Mouse (Mus musculus) urinary bladder, adult 2 months (tissue): ENCODE data around the gene Rere. TPM values are rescaled to one million over a fixed set of nuclear protein-coding genes. Genes with fewer than 3 reads are reported as not detected.
A peak's percentile ranks its signal among the peaks of the same experiment; 100 is the strongest.
"Not testable (repeated sequence)": the region's sequence is repeated elsewhere in the genome, so short reads cannot be mapped to it uniquely, and the experiment has no call there.

Source experiments
- DNase-seq: peaks from one replicate; pipeline ENCODE4 v3.0.0; 2022; ENCODE audit warnings: low spot score
- polyA plus RNA-seq: library from polyadenylated mRNA; depleted of rRNA; stranded (reverse); fragments of >200 nt; gene quantifications from 2 replicates; pipeline ENCODE4 v1.2.3, GENCODE M21; 2012

Rere gene
- polyA plus RNA-seq, 1 experiment: 30.0 TPM

DNA sequence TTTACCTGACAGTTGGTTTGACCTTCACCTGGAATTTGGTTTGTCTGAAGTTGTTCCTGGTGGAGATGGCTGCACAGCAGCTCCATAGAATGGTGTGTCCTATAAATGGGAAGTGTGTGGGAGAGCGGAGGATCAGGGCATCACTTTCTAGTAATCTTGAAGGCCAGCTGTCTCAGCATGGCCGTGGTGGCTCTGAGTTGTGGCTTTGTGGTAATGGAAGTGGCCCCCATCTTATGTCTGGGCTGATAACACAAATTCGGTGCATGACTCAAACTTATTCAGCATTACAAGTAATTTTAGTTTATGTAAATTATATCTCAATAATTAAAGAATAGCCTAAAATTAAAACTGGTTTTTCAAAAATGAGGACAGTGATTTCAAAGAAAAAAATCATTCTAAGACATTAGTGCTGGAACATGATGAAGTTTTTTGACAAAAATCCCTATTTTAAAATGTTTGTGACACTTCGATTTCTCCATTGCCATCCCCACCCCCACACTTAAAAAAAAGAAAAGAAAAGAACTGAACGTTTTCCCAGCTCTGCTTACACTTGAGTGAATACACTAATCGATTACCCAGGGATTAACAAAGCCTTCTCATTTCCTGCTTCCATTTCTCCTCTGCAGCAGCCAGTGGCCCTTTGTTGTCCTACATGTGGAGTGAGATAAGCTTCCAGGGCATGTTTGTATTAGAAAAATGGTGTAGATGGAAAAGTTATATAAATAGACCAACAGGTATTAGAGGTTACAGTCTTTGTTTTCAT lies 180.2 kb downstream of the Rere start:
- DNase-seq: no peak

DNA sequence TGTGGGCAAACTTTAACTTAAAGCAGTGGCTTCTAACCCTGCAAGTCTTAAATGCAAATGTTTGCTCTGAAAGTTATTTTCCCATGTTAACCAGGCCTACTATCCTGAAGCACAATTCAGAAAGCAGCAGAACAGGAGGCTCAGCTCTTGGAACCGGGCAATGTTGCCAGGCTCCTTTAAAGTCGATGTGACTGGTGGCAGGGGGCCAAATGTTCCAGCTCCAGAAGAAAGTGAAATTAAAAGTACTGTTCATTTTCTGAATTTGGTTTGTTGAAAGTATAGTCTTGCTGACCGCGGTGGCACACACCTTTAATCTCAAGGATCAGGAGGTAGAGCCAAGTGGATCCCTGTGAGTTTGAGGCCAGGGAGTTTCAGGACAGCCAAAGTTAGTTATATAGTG lies 180.9 kb downstream of the Rere start:
- no peak for DNase-seq

DNA sequence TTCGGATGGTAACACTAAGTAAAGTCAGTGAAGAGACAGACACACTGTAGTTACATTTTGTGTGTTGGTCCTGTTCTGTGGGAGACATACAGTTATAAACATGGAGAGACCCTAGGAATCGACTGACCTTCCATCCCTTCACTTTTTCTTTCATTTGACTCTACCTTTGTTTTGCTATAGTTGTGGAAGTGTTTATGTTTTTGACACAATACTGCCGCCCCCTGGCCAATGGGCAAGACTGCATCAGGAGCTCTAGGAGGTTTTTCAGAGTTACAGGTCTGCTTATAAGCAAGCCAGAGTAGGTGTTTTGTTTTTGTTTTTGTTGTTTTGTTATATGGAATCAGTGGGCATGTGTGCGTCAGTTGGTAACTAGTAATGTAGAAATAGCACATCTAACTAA lies 184.3 kb downstream of the Rere start:
- DNase-seq: no peak

DNA sequence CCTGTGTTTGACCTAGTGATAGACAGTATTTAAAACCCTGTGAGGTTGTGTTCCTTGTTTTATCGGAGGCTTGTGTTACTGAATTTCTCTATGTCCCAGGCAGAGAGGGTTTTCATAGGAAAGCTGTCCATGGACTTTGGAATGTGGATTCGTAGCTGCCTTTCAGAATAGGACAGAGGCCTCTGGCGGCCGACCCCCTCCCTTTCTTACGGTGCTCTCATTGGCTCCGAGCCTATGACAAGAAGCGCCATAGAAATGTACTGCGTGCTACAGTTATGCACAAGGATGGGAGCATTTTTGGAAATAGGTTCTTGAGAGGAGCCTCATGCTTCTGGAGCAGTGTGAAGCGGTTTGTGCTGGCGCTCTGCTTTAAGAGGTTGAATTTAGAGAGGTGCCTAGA lies 187.8 kb downstream of the Rere start:
- DNase-seq: no peak

DNA sequence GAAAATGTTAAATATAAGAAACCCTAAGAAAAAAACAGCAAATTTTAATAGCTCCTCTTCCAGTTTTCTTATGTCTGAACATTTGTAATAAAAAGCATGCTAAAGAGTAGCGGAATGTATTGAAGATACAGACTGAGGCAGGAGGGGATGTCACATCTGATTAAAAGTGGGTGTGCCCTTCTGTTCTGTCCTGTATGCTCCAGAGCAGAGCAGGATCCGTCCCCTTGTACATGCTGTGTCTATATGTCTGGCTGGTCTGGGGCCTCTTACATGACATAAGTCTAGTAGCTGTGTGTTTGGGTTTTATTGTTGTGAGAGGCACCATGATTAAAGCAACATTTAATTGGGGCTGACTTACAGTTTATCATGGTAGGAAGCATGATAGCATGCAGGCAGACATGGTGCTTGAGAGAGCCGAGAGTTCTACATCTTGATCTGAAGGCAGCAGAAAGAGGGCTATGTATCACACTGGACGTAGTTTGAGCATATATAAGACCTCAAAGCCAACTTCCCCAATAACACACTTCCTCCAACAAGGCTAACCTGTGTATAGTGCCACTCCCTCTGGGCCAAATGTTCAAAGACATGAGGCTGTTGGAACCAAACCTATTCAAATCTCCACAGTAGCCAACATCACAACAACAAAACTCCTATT lies 189.4 kb downstream of the Rere start:
- no peak for DNase-seq

DNA sequence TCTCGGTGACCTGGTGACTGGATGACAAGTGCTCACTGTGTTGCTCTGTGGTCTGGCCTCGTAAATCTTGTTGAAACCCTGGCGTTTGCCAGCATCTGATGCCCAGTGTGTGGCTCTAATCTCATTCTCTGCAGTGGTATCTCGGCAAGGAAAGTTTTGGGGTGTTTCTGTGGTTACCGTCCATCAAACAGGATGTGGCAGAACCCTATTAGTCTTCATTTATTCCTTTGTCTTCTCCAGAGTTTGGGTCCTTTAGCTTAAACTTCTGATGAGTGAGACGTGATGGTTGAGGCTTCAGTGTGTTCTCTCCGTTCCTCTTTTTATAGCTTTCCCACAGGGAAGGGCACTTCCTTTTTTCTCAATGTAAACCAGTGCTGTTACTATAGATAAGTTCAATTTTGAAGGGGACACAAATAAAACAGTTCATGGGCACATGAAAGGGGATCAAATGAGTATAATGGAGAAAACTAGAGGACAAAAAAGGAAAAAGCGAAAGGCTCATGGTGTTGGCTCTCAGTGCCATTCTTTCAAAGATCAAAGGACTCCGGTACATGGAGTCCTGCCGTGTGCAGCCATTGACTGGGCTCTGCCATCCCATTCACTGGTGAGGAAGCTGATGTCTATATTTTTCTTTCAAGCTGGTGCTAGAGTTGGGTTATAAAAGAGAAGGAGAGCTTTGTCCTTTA lies 191.4 kb downstream of the Rere start:
- DNase-seq: no peak

DNA sequence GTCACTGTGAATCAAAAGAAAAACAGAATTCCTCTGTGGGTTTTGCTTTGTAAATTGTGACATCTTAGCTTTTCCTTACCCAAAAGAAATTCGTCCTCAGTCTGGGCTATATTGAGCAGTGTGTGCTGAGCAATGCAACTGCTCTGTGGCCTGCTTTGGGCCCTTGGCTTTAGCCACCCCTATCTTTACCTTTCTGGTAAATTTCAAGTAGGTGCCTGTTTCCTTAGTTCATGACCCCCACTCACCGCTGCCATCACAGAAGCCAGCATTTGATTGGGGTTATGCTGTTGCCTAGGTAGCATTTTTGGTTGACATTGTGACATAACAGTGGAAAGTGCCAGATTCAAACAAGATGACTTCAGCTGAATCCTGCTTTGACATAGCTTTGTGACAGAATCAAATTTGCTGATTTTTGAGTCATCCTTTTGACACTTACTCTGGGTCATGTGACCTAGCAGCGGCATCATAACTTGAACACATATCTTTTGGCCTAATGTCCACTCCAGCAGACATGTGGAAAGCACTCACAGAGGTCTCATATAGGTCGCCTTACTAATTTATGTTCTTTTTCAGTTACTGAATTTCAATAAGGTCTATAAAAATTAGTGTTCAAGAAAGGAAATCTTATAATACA lies 192.1 kb downstream of the Rere start:
- no peak for DNase-seq

DNA sequence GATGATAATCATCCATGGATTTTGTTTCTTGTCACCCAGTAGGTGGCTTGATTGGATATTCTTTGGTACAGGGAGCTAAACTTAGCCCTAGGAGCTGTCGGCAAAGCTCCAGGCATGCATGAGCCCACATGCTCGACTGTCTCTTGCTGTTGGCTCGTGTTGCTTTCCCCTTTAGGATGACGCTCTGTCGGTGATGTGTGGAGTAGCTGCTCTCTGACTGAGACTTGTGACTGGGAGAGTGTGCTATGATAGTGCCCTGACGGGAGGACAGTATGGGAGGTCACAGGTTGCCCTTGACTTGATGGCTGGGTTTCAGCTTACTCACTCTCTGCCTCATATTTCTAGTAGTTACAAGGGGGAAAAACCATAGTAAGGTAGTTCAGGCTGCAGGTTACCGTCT lies 192.6 kb downstream of the Rere start:
- no peak for DNase-seq

DNA sequence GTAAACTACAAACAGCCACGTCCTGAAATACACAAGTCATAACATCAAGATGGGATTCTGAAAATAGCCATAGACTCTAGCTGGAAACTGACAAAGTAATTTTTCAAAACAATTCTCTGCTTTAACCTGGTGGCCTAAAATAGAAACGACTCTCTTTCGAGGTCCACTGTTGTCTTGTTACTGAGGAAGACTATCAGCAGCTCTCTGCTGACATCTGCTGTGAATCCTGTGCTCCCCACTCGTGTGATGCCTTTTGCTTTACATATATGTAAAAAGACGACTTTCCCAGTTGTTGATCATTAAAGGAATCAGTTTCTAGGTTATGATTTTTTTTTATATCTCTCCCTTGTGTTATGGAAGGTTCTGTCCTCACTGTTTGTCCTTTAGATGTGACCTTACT lies 194.8 kb downstream of the Rere start:
- no peak for DNase-seq

DNA sequence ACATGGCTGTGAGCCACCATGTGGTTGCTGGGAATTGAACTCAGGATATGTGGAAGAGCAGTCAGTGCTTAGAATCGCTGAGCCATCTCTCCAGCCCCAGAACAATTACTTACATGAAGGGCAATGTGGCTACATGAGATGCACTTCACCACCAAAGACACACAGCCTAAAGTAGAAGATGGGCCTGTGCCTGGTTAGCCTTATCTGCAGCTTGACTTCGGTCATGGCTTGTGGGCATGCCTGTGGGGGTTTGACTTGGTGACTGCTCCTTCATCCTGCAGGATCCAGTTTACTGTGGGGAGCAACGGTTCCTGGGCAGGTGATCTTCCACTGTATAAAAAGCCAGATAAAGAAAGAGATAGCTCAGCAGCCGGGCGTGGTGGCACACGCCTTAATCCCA lies 196.6 kb downstream of the Rere start:
- DNase-seq: no peak

DNA sequence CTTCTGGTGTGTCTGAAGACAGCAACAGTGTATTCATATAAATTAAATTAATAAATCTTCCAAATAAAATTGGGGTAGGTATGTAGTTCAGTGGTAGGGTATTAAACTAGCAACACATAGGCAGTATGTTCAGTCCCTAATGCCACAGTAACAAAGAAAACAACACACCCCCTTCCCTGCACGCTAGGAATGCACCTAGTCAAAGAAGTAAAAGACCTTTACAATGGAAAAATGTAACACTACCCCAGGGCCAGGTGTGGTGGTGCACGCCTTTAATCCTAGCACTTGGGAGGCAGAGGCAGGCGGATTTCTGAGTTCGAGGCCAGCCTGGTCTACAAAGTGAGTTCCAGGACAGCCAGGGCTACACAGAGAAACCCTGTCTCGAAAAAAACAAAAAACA lies 201.6 kb downstream of the Rere start:
- not testable (repeated sequence) for DNase-seq

DNA sequence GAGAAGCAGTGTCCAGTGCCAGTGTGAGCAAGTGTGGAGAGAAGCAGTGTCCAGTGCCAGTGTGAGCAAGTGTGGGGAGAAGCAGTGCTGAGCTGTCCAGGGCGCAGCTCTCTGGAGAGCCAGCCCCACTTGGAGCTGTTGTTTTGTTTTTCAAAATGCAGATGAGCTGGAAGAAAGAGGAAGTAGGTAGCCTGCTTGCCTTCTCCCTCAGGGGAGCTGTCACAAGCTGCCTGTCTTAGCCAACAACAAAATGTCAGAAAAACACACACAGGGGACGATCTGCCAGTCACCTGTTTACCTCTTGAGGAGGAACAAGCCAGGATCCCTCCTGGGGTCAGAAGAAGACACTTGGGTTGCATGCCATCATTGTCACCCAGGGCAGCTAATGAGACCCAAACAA lies 204.7 kb downstream of the Rere start:
- DNase-seq: no peak

DNA sequence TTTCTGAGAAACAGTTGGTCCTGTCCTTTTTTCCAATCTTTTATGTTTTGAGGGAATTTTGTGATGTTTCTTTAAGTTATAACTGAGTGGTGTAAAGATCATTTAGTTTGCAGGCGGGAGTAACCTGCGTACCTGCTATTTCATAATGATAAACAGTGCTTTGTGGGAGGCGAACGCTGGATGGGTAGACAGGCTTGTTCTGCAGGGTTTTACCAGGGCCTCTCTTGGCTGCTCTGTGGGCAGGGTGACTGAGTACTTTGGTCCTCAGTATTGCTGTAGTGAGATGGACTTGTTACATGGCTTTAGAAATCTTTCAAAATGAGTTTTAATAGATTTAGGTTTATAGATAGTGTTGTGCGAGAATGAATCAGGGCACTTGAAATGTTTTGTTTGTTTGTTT lies 205.7 kb downstream of the Rere start:
- no peak for DNase-seq

DNA sequence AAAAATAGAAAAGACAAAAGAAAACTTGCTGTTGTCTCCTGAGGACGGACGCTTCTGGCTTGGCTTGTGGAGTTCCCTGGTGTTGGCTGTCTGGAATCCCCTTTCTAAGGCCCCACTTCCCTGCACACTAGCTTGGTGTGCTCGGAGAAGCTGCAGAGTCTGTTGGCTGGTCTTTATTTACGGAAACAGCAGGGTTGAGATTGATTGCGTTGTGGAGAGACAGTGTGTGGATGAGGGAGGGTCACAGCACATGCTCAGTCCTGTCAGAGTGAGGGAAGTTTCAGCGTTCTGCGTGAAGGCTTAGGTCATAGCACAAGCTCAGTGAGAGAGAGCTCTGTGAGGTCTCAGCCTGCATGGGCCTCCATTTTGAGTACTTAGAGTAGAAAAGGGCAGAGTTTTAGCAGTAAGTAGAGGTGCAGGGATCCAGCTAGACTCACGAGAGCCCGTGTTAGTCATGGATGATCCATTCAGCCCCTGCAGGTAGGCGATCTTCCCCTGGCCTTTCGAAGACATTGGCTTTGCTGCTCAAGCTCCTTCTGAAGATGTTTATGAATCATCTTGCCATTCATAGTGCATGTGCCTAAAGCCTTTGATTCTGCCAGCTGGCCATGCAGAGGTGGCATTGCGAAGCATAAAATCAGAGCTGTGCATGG lies 206.8 kb downstream of the Rere start:
- peak; percentile 36 for DNase-seq

DNA sequence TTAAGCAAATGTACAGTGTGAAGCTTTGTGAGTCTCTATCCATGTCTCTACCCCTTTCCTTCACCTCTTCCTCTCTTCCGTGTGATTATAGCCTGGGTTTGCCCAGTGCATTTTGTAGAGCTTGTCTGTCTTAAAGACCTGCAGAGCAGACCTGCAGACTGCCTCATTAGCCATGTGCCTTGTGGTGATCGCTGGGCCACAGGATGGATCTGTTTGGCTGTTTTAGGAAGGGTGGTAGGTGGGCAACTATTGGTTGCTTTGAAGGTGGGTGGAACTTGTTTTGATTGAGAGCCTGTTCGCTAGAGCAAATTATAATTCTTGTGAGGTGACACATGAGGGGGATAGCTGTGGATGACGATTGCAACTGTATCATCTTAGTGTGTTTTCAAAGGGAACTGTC lies 207.3 kb downstream of the Rere start:
- no peak for DNase-seq

DNA sequence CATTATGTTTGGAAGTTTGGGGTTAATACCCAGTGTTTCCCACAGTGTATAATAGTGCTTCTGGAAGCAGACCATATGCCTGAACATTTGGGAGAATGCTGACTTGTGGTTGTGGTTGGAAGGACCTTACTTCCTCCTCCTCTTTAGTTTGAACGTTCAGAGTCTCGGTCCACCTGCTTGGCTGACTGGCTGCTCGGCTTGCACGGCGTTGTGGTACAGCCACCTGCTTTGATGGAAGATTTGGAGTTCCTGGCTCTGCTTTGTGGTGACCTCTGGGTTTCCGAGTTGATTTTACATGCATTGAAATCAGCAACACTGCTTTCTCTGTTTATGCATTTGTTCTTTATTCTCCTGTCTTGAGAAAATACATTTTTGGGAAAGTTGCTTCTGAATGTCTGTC lies 208.6 kb downstream of the Rere start:
- no peak for DNase-seq

DNA sequence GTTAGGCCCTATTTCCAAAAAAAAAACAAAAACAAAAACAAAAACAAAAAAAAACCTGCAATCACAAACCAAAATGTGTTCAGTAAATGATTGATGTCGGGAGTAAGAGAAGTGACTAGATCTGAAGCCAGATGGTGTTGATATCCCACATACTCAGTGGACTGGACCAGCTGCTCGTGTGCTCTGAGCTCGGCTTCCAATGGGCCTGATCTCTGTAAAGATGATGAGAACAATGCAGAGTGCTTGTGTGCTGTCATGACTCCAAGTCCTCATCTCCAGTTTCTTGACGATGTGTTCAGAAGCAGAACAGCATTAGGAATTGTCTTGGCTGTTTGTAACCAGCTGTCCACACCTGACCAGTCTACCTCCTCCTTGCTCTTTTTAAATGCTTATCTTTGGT lies 210.3 kb downstream of the Rere start:
- DNase-seq: no peak

DNA sequence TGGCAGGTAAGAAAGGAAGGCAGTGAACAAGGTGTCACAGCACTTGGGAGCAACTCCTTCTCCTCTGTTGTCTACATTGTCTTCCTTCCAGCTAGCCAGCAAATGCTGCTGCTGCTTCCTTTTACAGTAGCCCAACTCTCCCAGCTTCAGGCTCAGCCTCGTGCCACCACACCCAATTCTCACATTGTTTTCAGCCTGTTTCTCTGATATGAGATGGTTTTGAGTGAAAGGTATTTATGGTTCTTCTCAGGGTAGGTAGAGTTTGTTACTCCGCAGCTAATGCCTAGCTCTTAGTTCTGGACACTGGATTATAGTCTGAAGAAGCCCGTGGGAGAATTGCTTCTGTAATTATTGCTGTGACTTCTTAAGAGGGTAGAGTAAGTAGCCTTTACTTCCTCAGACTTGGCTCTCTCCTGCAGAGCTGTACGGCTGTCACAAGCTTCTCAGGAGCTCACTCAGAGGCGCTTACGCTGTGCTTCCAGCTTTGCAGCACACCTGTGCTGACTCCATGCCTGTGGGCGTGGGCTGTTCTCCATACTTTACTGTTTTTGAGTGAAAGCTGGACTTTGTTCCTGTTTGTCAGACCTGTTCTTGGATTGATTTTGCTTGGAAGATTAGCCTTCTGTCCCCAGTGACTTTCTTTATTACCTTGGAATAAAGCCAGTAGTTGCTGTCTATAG lies 212.0 kb downstream of the Rere start:
- no peak for DNase-seq

DNA sequence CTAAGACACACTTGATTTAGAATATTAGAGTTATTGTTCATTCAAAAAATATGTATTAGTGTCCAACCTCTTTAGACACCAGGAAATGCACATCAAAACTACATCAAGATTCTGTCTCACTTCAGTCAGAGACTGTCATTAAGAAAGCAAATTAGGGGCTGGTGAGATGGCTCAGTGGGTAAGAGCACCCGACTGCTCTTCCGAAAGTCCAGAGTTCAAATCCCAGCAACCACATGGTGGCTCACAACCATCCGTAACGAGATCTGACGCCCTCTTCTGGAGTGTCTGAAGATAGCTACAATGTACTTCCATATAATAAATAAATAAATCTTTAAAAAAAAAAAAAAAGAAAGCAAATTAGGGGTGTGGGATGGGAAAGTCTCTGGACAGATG lies 212.5 kb downstream of the Rere start:
- not testable (repeated sequence) for DNase-seq

DNA sequence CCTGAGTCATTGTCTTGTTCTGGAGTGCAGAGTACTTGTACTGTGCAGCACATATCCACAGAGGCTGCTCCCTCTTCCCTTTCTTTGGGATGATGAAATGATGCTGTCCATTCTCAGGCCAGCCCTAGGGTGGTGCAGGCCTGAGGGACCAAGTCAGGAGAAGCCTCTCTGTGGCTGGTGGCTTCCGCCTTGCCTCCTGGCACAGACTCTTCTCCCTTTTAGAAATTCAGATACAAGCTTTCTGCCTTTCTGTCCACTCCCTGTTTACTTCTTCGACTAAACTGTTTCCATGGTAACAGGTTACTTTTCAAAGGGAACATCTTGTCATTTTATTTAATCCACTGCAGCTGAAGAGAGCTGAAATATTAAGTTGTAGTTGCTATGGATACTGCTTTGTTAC lies 214.1 kb downstream of the Rere start:
- DNase-seq: no peak

DNA sequence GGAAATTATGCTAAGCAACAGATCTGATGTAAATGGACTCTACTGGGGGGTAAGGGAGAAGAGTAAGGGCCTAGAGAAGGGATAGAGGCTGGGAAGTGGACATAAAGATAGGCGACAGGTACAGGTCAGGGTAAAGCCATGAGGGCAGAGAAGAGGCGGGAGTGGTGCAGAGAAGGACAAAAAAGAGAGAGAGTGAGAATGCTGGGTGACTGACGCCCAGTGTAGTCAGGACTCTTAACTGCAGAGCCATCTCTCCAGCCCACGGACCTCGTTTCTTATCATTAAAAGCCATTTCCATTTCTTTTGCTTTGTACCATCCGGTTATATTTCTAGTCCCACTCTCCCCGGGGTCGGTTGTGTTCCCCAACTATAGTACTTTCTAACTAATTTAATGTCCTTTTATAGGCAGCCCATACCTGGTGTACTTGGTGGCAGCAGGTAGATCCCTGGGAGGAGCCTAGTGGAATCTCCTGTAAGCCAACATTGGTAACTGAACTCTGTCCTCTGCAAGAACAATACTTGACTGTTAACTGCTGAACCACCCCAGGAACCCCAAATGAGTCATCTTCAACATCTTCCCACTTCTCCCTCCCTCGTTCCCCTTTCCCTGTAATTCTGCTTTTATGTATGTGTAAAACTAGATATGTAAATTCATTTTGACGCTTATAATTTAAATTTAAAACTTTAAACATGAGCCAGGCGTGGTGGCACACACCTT lies 223.0 kb downstream of the Rere start:
- no peak for DNase-seq
